Mouse (Mus musculus) adrenal gland, adult 18-20 months (tissue): ENCODE data around the gene Ippk. TPM values are rescaled to one million over a fixed set of nuclear protein-coding genes. Genes with fewer than 3 reads are reported as not detected.

Experiments used
- DNase-seq, 2 experiments: peaks; one replicate each; pipeline ENCODE4 v3.0.0; 2021 to 2022; ENCODE audit warnings: low spot score in 2 of 2
- total RNA-seq, 2 experiments: library from RNA; stranded (reverse); gene quantifications; 1 replicate in 1 of 2; 2 replicates in 1 of 2; pipeline ENCODE4 v1.2.3; 2021

The Ippk gene
- total RNA-seq, 2 experiments from 2014 or later = 35.9 to 44.8 TPM

- DNase-seq = no peak
These were observed 7.1 kb downstream of the Ippk start for GRCm38 (mm10) chr13:49428042-49428675.

GRCm38 (mm10) chr13:49430529-49430928 is 9.5 kb downstream of the Ippk start:
- DNase-seq = no peak

- DNase-seq = no peak
These were observed 12.4 kb downstream of the Ippk start for GRCm38 (mm10) chr13:49433268-49434029.

- no peak for DNase-seq
These were observed 14.7 kb downstream of the Ippk start for GRCm38 (mm10) chr13:49435745-49436144.

GRCm38 (mm10) chr13:49436170-49436569 is 15.1 kb downstream of the Ippk start:
- DNase-seq = no peak

- no peak for DNase-seq
These were observed 23.4 kb downstream of the Ippk start for GRCm38 (mm10) chr13:49444451-49444850.

- peak; percentile 79 to 81 for DNase-seq
These were observed 28.3 kb downstream of the Ippk start for GRCm38 (mm10) chr13:49449318-49449749.

- no peak for DNase-seq
These were observed 39.2 kb downstream of the Ippk start for GRCm38 (mm10) chr13:49460276-49460675.

GRCm38 (mm10) chr13:49460692-49461414 is 39.8 kb downstream of the Ippk start:
- DNase-seq = no peak

- DNase-seq = peak in 1 of 2 experiments; percentile 32
These were observed 40.5 kb downstream of the Ippk start for GRCm38 (mm10) chr13:49461458-49462132.

- DNase-seq = no peak
These were observed 41.9 kb downstream of the Ippk start for GRCm38 (mm10) chr13:49462921-49463320.

GRCm38 (mm10) chr13:49465875-49466274 is 44.8 kb downstream of the Ippk start:
- DNase-seq = no peak

GRCm38 (mm10) chr13:49466393-49467075 is 45.5 kb downstream of the Ippk start:
- DNase-seq = peak in 1 of 2 experiments; percentile 53

- no peak for DNase-seq
These were observed 46.5 kb downstream of the Ippk start for GRCm38 (mm10) chr13:49467585-49467984.

GRCm38 (mm10) chr13:49469002-49469401 is 48.0 kb downstream of the Ippk start:
- DNase-seq = no peak

- no peak for DNase-seq
These were observed 49.3 kb downstream of the Ippk start for GRCm38 (mm10) chr13:49470319-49470718.

GRCm38 (mm10) chr13:49470806-49471205 is 49.8 kb downstream of the Ippk start:
- no peak for DNase-seq

- no peak for DNase-seq
These were observed 51.1 kb downstream of the Ippk start for GRCm38 (mm10) chr13:49471981-49472675.

GRCm38 (mm10) chr13:49472676-49473005 is 51.6 kb downstream of the Ippk start:
- DNase-seq = no peak

GRCm38 (mm10) chr13:49477887-49478286 is 56.8 kb downstream of the Ippk start:
- DNase-seq = no peak
